Mouse (Mus musculus): ENCODE measurements at regions not wholly inside any gene's neighbourhood (a gene's known extent, or its start where the extent isn't known, plus 50 kb on each side); places are given as distances from the start of the nearest gene placed in this dataset.

DNA sequence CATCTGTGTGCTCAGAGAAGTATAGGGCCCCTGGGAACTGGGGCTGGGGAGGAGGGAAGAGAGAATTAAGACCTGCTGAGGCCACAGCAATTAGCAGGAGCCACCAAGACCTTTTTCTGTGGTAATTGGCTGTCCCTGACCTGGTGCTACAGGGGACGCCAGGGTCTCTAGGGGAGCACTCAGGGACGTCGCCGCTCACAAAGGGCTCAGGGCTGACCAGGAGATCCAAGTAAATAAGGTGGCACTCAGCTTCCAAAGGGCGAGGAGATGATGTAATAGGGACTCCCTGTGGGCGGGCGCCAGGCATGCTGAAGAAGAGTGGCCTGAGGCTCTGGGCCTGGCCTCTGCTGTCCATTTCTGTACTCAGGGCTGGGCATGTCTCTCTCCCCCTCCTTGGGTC, 363.2 kb upstream of the 3110018I06Rik start:
- TF ChIP-seq ZC3H11A (IDR thresholded peaks at IDR 0.05; ENCODE audit: low read depth, low read length), result no peak
- no peak for TF ChIP-seq MYB (IDR thresholded peaks at IDR 0.05; ENCODE audit: low read depth, low read length)
- TF ChIP-seq USF2 (IDR thresholded peaks at IDR 0.05; ENCODE audit: borderline replicate concordance in 1 of 2, insufficient read depth in 1 of 2, low read depth in 1 of 2, low read length in 2 of 2), result no peak
- no peak for TF ChIP-seq NELFE (IDR thresholded peaks at IDR 0.05; ENCODE audit: low read depth, low read length)
- no peak for TF ChIP-seq ZNF384 (IDR thresholded peaks at IDR 0.05; ENCODE audit: low read depth, low read length)
- Histone ChIP-seq H3K27ac (ENCODE audit: control insufficient read depth, low read depth, low read length) (no peak overlapping the region), H3K4me1 (ENCODE audit: control insufficient read depth in 1 of 2, insufficient read depth in 2 of 2, low read length in 2 of 2) (no peaks in the 10 kb centered on the region), H3K4me3 (ENCODE audit: control insufficient read depth in 1 of 2, insufficient read depth in 1 of 2, low read depth in 2 of 2, low read length in 2 of 2) (no peak overlapping the region), H3K27me3 (ENCODE audit: control insufficient read depth in 1 of 2, insufficient read depth in 2 of 2, low read length in 2 of 2) (no peaks in the 10 kb centered on the region), H3K36me3 (ENCODE audit: control insufficient read depth in 1 of 2, insufficient read depth in 2 of 2, low read length in 2 of 2) (no peaks in the 10 kb centered on the region), H3K9me3 (replicated peaks; ENCODE audit: insufficient read depth, low read length) (no peaks in the 10 kb centered on the region), H3K9ac (ENCODE audit: control insufficient read depth, low read depth, low read length, poor library complexity, severe bottlenecking) (no peak overlapping the region), H3K79me2 (ENCODE audit: control insufficient read depth, insufficient read depth, low read length, poor library complexity) (no peaks in the 10 kb centered on the region)
- DNase-seq (ENCODE audit: low read depth, low spot score), result no peak

DNA sequence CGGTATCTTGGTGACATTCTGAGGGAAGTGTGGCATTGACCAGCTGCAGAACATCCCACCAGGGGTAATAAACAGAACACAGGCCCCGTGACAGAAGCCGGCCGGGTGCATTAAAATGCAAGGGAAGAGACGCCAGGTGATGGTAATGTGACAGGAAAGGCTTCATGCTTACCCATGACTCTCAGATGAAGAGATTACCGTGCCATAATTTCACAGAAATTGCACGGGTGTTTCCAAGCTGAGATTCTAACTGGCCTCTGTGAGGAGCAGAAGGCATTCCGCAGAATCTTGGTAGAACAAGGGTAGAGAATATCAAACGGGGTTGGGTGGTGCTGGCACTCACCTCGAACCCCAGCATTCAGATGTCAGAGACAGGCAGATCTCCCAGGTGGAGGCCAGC, 362.4 kb upstream of the 3110018I06Rik start:
- Histone ChIP-seq H3K4me1 (ENCODE audit: control insufficient read depth in 1 of 2, insufficient read depth in 2 of 2, low read length in 2 of 2) (no peaks in the 10 kb centered on the region), H3K79me2 (ENCODE audit: control insufficient read depth, insufficient read depth, low read length, poor library complexity) (no peaks in the 10 kb centered on the region), H3K36me3 (ENCODE audit: control insufficient read depth in 1 of 2, insufficient read depth in 2 of 2, low read length in 2 of 2) (no peaks in the 10 kb centered on the region), H3K4me3 (ENCODE audit: control insufficient read depth in 1 of 2, insufficient read depth in 1 of 2, low read depth in 2 of 2, low read length in 2 of 2) (no peak overlapping the region), H3K27ac (ENCODE audit: control insufficient read depth, low read depth, low read length) (no peak overlapping the region), H3K9me3 (replicated peaks; ENCODE audit: insufficient read depth, low read length) (no peaks in the 10 kb centered on the region), H3K27me3 (ENCODE audit: control insufficient read depth in 1 of 2, insufficient read depth in 2 of 2, low read length in 2 of 2) (no peaks in the 10 kb centered on the region), H3K9ac (ENCODE audit: control insufficient read depth, low read depth, low read length, poor library complexity, severe bottlenecking) (no peak overlapping the region)
- no peak for DNase-seq (ENCODE audit: low read depth, low spot score)
- no peak for TF ChIP-seq POLR2AphosphoS2 (IDR thresholded peaks at IDR 0.05; ENCODE audit: low read length)
- no peak for TF ChIP-seq HCFC1 (IDR thresholded peaks at IDR 0.05; ENCODE audit: low read depth, low read length)
- no peak for TF ChIP-seq MYC (IDR thresholded peaks at IDR 0.05; ENCODE audit: low read depth, low read length)
- no peak for TF ChIP-seq ZC3H11A (IDR thresholded peaks at IDR 0.05; ENCODE audit: low read depth, low read length)
- no peak for TF ChIP-seq NRF1 (IDR thresholded peaks at IDR 0.05; ENCODE audit: insufficient read depth, low read depth, low read length, poor library complexity, severe bottlenecking)
- no peak for TF ChIP-seq USF2 (IDR thresholded peaks at IDR 0.05; ENCODE audit: borderline replicate concordance in 1 of 2, insufficient read depth in 1 of 2, low read depth in 1 of 2, low read length in 2 of 2)
- TF ChIP-seq UBTF (IDR thresholded peaks at IDR 0.05; ENCODE audit: borderline replicate concordance, insufficient read depth, low read depth, low read length), result no peak
- TF ChIP-seq TBP (IDR thresholded peaks at IDR 0.05; ENCODE audit: low read depth, low read length), result no peak
- TF ChIP-seq RCOR1 (IDR thresholded peaks at IDR 0.05; ENCODE audit: low read depth, low read length), result no peak
- TF ChIP-seq POLR2AphosphoS5 (IDR thresholded peaks at IDR 0.05; ENCODE audit: borderline replicate concordance, low read depth, low read length), result no peak
- no peak for TF ChIP-seq MXI1 (IDR thresholded peaks at IDR 0.05; ENCODE audit: low read depth, low read length)
- TF ChIP-seq TCF12 (IDR thresholded peaks at IDR 0.05; ENCODE audit: low read depth, low read length), result no peak
